Mouse (Mus musculus) heart, embryonic 13.5 days (tissue): Measurements from ENCODE around the gene Pigq. TPM values are rescaled to one million over a fixed set of nuclear protein-coding genes. Genes with fewer than 3 reads are reported as not detected.

Experiments used
- ATAC-seq: fragments of 200-750 bp; cut with Nextera tagmentation; 2 replicates; pipeline ENCODE4 v1.8.0; 2017; ENCODE audit warnings: moderate TSS enrichment; ENCODE audit not compliant: insufficient number of reproducible peaks, low FRiP score, low TSS enrichment; ENCODE audit errors: extremely low read depth
- H3K27ac ChIP-seq: fragments of 300-500 bp; sonication (generic); replicated peaks from 2 replicates; pipeline ENCODE4 v1.5.1; 2015; ENCODE audit warnings: moderate library complexity, mild to moderate bottlenecking, inconsistent platforms
- H3K27me3 ChIP-seq: fragments of 300-500 bp; sonication (generic); replicated peaks from 2 replicates; pipeline ENCODE4 v1.6.1; 2015; ENCODE audit warnings: mild to moderate bottlenecking, inconsistent platforms
- H3K36me3 ChIP-seq: fragments of 300-500 bp; sonication (generic); 2 replicates; pipeline ENCODE4 v1.6.1; 2015; ENCODE audit warnings: mild to moderate bottlenecking, inconsistent platforms
- H3K4me1 ChIP-seq: fragments of 300-500 bp; sonication (generic); 2 replicates; pipeline ENCODE4 v1.6.1; 2015; ENCODE audit warnings: inconsistent platforms
- H3K4me2 ChIP-seq: fragments of 300-500 bp; sonication (generic); 2 replicates; pipeline ENCODE4 v1.6.1; 2015; ENCODE audit warnings: inconsistent platforms, mild to moderate bottlenecking, moderate library complexity
- H3K4me3 ChIP-seq: fragments of 300-500 bp; sonication (generic); 2 replicates; pipeline ENCODE4 v1.5.1; 2015; ENCODE audit warnings: moderate library complexity, mild to moderate bottlenecking, inconsistent platforms
- H3K9ac ChIP-seq: fragments of 300-500 bp; sonication (generic); 2 replicates; pipeline ENCODE4 v1.6.1; 2015; ENCODE audit warnings: inconsistent platforms, mild to moderate bottlenecking, moderate library complexity
- H3K9me3 ChIP-seq: fragments of 300-500 bp; sonication (generic); 2 replicates; pipeline ENCODE4 v1.6.1; 2016; ENCODE audit warnings: inconsistent platforms
- WGBS: fragments of 180-500 bp; shearing (Covaris S2); methylation state at CpG from one replicate; pipeline ENCODE4 v1.1.7; 2015; ENCODE audit warnings: mixed read lengths; 5-methylcytosine and 5-hydroxymethylcytosine counted together
- polyA plus RNA-seq: library from polyadenylated mRNA; unstranded; fragments of >200 nt; fragmentation: Nextera tagmentation; extraction: Ambion mirVana; gene quantifications from 2 replicates; pipeline ENCODE4 v1.2.1, GENCODE M21; 2015

Pigq gene
- polyA plus RNA-seq, 1 experiment from 2014 or later, result 62.1 TPM

- Histone ChIP-seq H3K4me3 (no peak overlapping the region), H3K36me3 (peaks cover 60% of the 10 kb centered on the region), H3K4me1 (peaks cover 25% of the 10 kb centered on the region), H3K9ac (no peak overlapping the region), H3K9me3 (no peaks in the 10 kb centered on the region), H3K27ac (no peak overlapping the region), H3K27me3 (no peaks in the 10 kb centered on the region), H3K4me2 (no peak overlapping the region)
- 26% methylated on average over 5 of the region's 5 CpGs for WGBS
- ATAC-seq, result no peak
Observed at GRCm38 (mm10) chr17:25880913-25881641, 63.7 kb downstream of the Pigq start.

- Histone ChIP-seq H3K27me3 (no peaks in the 10 kb centered on the region), H3K36me3 (peaks cover 60% of the 10 kb centered on the region), H3K4me3 (no peak within 1 kb of the TSS), H3K9me3 (no peaks in the 10 kb centered on the region), H3K9ac (no peak within 1 kb of the TSS), H3K4me1 (peaks cover 29% of the 10 kb centered on the region), H3K4me2 (no peak within 1 kb of the TSS), H3K27ac (0 out of 2 replicates have a peak within 1 kb of the TSS, but pooled peaks have one; percentile 22)
- ATAC-seq, result no peak
- 53% methylated on average over 5 of the region's 5 CpGs for WGBS
Observed at GRCm38 (mm10) chr17:25880196-25880910, 64.4 kb downstream of the Pigq start, which contains the start of gene Wfikkn1. Gene Wfikkn1 (minus strand): TSS chr17:25880858.

DNA sequence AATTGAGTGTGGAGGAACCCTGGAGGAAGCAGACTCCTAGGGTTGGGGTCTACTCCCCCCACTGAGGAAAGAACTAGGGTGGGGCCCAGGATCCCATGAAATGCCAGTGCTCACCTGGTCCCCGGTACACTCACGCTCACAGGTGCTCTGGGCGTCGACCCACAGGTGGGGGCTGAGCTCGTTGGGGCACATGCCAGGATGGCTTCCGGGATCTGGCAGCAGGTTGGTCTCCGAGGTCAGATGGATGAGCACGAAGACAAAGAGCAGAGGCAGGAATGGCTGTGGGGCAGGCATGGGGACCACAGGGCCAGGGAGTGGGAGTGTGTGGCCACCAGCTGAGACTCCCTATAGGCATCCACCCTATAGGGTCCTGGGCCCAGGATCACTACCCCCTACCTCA is 65.0 kb downstream of the Pigq start:
- no peak overlapping the region for H3K4me2 ChIP-seq
- no peaks in the 10 kb centered on the region for H3K9me3 ChIP-seq
- no peak for ATAC-seq
- no peak overlapping the region for H3K9ac ChIP-seq
- 86% methylated on average over 8 of the region's 8 CpGs for WGBS
- no peak overlapping the region for H3K27ac ChIP-seq
- H3K36me3 ChIP-seq, result peaks cover 57% of the 10 kb centered on the region
- H3K4me3 ChIP-seq, result no peak overlapping the region
- no peaks in the 10 kb centered on the region for H3K27me3 ChIP-seq
- H3K4me1 ChIP-seq, result peaks cover 29% of the 10 kb centered on the region

- H3K4me3 ChIP-seq, result no peak overlapping the region
- 65% methylated on average over 4 of the region's 4 CpGs for WGBS
- no peak for ATAC-seq
- H3K4me2 ChIP-seq, result no peak overlapping the region
- H3K27ac ChIP-seq, result no peak overlapping the region
- no peaks in the 10 kb centered on the region for H3K27me3 ChIP-seq
- H3K36me3 ChIP-seq, result peaks cover 52% of the 10 kb centered on the region
- H3K9ac ChIP-seq, result no peak overlapping the region
- H3K9me3 ChIP-seq, result no peaks in the 10 kb centered on the region
- peaks cover 33% of the 10 kb centered on the region for H3K4me1 ChIP-seq
Observed at GRCm38 (mm10) chr17:25879261-25879660, 65.5 kb downstream of the Pigq start.

GRCm38 (mm10) chr17:25878611-25879180 is 66.0 kb downstream of the Pigq start:
- Histone ChIP-seq H3K4me1 (peaks cover 39% of the 10 kb centered on the region), H3K27ac (no peak overlapping the region), H3K27me3 (no peaks in the 10 kb centered on the region), H3K4me3 (no peak overlapping the region), H3K36me3 (peaks cover 46% of the 10 kb centered on the region), H3K4me2 (no peak overlapping the region), H3K9me3 (no peaks in the 10 kb centered on the region), H3K9ac (no peak overlapping the region)
- whole genome bisulfite sequencing, result 91% methylated on average over 19 of the region's 19 CpGs
- no peak for ATAC-seq

DNA sequence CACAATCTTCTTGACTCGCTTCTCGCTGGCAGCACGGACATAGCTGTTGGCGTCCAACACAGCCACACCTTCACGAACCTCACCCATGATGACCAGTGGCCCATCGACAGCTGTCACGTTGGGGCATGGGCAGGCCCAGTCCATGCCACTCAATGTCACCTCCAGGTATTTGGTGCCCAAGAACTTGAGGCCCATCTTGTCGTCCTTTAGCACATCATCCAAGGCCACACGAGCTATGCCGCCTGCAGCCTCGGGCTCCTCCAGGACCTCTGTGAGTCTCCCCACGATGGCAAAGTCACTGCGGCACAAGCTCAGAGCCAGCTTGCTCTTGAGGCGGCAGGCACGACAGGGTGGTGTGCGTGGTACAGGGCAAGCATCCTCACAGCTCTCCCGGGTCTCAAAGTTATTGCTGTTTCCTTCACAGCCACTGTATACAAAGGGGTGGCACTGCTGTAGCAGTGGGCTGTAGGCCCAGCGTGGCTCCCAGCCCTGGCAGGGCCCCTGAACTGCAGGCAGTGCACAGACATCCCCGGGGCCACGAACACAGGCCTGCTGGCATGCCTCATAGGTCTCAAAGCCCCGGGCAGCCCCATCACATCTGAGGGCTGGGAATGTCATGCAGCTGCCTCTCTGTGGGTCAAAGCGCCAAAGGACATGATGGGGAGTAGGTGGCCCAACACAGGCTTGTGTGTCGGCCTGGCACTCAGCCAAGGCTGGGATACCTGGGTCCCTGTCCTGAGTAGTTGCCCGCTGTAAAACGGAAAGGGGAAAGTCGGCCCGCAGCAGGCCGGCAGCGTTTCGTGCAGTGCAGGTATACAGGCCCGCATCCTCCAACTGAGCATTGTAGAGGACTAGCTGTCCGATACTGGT is 66.8 kb downstream of the Pigq start:
- no peak for ATAC-seq
- Histone ChIP-seq H3K27me3 (no peaks in the 10 kb centered on the region), H3K36me3 (peaks cover 39% of the 10 kb centered on the region), H3K4me2 (no peak overlapping the region), H3K9me3 (no peaks in the 10 kb centered on the region), H3K9ac (no peak overlapping the region), H3K4me3 (no peak overlapping the region), H3K4me1 (peaks cover 39% of the 10 kb centered on the region), H3K27ac (no peak overlapping the region)
- 89% methylated on average over 32 of the region's 32 CpGs for WGBS

- peaks cover 30% of the 10 kb centered on the region for H3K36me3 ChIP-seq
- no peaks in the 10 kb centered on the region for H3K27me3 ChIP-seq
- H3K4me3 ChIP-seq, result no peak overlapping the region
- peak overlapping the region; percentile 95; the same call in 1 of the 2 replicates for H3K4me2 ChIP-seq
- H3K9ac ChIP-seq, result no peak overlapping the region
- ATAC-seq, result no peak
- H3K9me3 ChIP-seq, result no peaks in the 10 kb centered on the region
- 80% methylated on average over 3 of the region's 3 CpGs for WGBS
- H3K4me1 ChIP-seq, result peaks cover 39% of the 10 kb centered on the region
- H3K27ac ChIP-seq, result no peak overlapping the region
Observed at GRCm38 (mm10) chr17:25877025-25877424, 67.7 kb downstream of the Pigq start.

Other genes with a start within 250 kb of the Pigq start
- gene Gng13, start 227.8 kb downstream of the Pigq start, polyA plus RNA-seq, result 3.2 and 3.4 TPM in 2 replicates
- gene Chtf18, start 217.5 kb downstream of the Pigq start, polyA plus RNA-seq, result 18.8 and 20.4 TPM in 2 replicates
- gene Rpusd1, start 217.3 kb downstream of the Pigq start, polyA plus RNA-seq, result 13.3 and 13.7 TPM in 2 replicates
- gene Mslnl, start 208.9 kb downstream of the Pigq start, polyA plus RNA-seq, result not detected in 2 replicates
- gene Msln, start 190.6 kb downstream of the Pigq start, polyA plus RNA-seq, result 28.7 and 32.4 TPM in 2 replicates
- gene Narfl, start 171.2 kb downstream of the Pigq start, polyA plus RNA-seq, result 27.1 and 30.6 TPM in 2 replicates
- gene Haghl, start 159.3 kb downstream of the Pigq start, polyA plus RNA-seq, result 50.2 and 51.3 TPM in 2 replicates
- 0.09 and 0.17 TPM in 2 replicates for gene Ccdc78, start 158.4 kb downstream of the Pigq start, polyA plus RNA-seq
- 62.2 and 69.9 TPM in 2 replicates for gene Fam173a, start 152.0 kb downstream of the Pigq start, polyA plus RNA-seq
- 0.84 TPM in 1 of 2 replicates, not detected in the other for gene AC134908.4, start 149.3 kb downstream of the Pigq start, polyA plus RNA-seq
- gene Metrn, start 147.8 kb downstream of the Pigq start, polyA plus RNA-seq, result 28.1 and 28.9 TPM in 2 replicates
- 1.0 and 1.1 TPM in 2 replicates for gene Fbxl16, start 135.9 kb downstream of the Pigq start, polyA plus RNA-seq
- gene Wdr24, start 121.3 kb downstream of the Pigq start, polyA plus RNA-seq, result 14.2 and 15.1 TPM in 2 replicates
- 36.7 and 37.4 TPM in 2 replicates for gene Jmjd8, start 116.1 kb downstream of the Pigq start, polyA plus RNA-seq
- 287 and 324 TPM in 2 replicates for gene Stub1, start 111.5 kb downstream of the Pigq start, polyA plus RNA-seq
- 0.45 and 0.98 TPM in 2 replicates for gene Rhbdl1, start 107.6 kb downstream of the Pigq start, polyA plus RNA-seq
- gene Gm20683, start 103.2 kb downstream of the Pigq start, polyA plus RNA-seq, result 2.3 and 2.4 TPM in 2 replicates
- 18.3 and 22.1 TPM in 2 replicates for gene Rhot2, start 100.1 kb downstream of the Pigq start, polyA plus RNA-seq
- gene Wdr90, start 83.4 kb downstream of the Pigq start, polyA plus RNA-seq, result 12.3 and 15.1 TPM in 2 replicates
- 159 and 173 TPM in 2 replicates for gene Mcrip2, start 76.2 kb downstream of the Pigq start, polyA plus RNA-seq
- 35.7 and 43.2 TPM in 2 replicates for gene Mettl26, start 69.9 kb downstream of the Pigq start, polyA plus RNA-seq
- gene Wfikkn1, start 64.1 kb downstream of the Pigq start, polyA plus RNA-seq, result 0.23 and 0.38 TPM in 2 replicates
- 16.1 and 16.4 TPM in 2 replicates for gene Rab40c, start 25.2 kb downstream of the Pigq start, polyA plus RNA-seq
- gene Nhlrc4, start within 50 bp of the Pigq start, polyA plus RNA-seq, result 0.06 TPM in 1 of 2 replicates, not detected in the other
- 0.13 and 0.15 TPM in 2 replicates for gene A930017K11Rik, start 7.6 kb upstream of the Pigq start, polyA plus RNA-seq
- 9.3 and 10.6 TPM in 2 replicates for gene Capn15, start 40.9 kb upstream of the Pigq start, polyA plus RNA-seq
- 11.0 and 12.3 TPM in 2 replicates for gene Rab11fip3, start 124.6 kb upstream of the Pigq start, polyA plus RNA-seq
- gene Decr2, start 145.4 kb upstream of the Pigq start, polyA plus RNA-seq, result 34.4 and 34.6 TPM in 2 replicates
- gene Nme4, start 150.7 kb upstream of the Pigq start, polyA plus RNA-seq, result 77.4 and 87.2 TPM in 2 replicates
- gene Tmem8, start 168.4 kb upstream of the Pigq start, polyA plus RNA-seq, result 0.80 and 0.94 TPM in 2 replicates
- 217 and 237 TPM in 2 replicates for gene Mrpl28, start 178.6 kb upstream of the Pigq start, polyA plus RNA-seq
- 4.1 and 4.4 TPM in 2 replicates for gene Axin1, start 193.8 kb upstream of the Pigq start, polyA plus RNA-seq